24 mouse cellular contexts compared by ENCODE assay signal in the genomic region with DNA sequence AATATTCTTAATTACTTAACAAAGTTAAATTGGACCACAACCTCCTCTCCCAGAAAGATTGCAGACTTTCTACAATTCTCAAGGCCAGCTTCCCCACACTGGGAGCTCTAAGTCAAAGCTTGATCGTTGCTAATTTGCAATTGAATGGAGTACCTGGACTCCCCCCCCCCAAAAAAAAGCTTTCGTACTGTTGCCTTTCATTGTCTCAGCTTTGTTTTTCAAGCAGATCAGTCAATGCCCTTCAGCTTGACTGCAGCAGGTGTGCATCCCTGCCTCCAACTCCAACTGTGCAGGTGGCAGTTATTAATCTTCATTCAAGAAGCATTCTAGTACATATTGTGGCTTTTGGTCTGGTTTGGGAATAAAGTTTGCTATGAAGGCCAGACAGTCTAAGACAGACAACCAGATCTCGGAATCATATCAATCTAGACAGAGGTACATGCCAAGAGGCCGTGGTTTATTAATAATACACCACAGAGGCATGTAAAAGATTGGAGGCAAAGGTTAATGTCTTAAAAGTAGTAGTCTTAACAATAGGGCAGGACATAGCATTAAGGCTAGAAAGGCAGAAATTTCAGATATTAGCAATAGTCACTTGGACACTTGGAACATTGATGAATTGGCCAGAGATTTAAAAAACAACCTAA. TPM values are rescaled to one million over a fixed set of nuclear protein-coding genes. Genes with fewer than 3 reads are reported as not detected.
DNase-seq lines count a peak whose midpoint lies in the region; TF ChIP-seq lines count a peak whose summit lies in the region.
"Not testable (repeated sequence)": the region's sequence is repeated elsewhere in the genome, so short reads cannot be mapped to it uniquely, and the experiment has no call there.
"Had no signal": no experiment of that assay in that cellular context is flagged by ENCODE, and none has a peak within 500 bp of the region (broad histone marks: within the 10 kb centered on the region; RNA-seq: fewer than 3 reads in every experiment).

No protein-coding gene starts in this region.

- not testable (repeated sequence) for H3K27ac ChIP-seq in ES-Bruce4 (ENCODE audit: insufficient read depth, low read length); kidney, adult 2 months (ENCODE audit: insufficient read depth, low read depth, low read length)
- H3K27ac ChIP-seq in ES-E14 (ENCODE audit: insufficient read depth, low read depth, low read length, poor library complexity, severe bottlenecking), result peak overlapping the region; percentile 74; the same call in 1 of the 2 replicates

- H3K9me3 ChIP-seq in ES-Bruce4 (replicated peaks; ENCODE audit: control insufficient read depth, insufficient read depth, low read length, poor library complexity, severe bottlenecking), result peaks cover 35% of the 10 kb centered on the region
- H3K9me3 ChIP-seq in ES-E14 (ENCODE audit: control insufficient read depth, insufficient read depth, low read depth, low read length), result not testable (repeated sequence)

- H3K4me3 ChIP-seq in ES-Bruce4 (ENCODE audit: low read depth, low read length); kidney, adult 2 months (ENCODE audit: insufficient read depth, low read depth, low read length): not testable (repeated sequence)
- peak overlapping the region in 1 of 2 experiments; percentile 5; a peak in 1 of 4 replicates for H3K4me3 ChIP-seq in ES-E14 (ENCODE audit: insufficient read depth in 1 of 2, low read depth in 1 of 2, low read length in 2 of 2, poor library complexity in 1 of 2, severe bottlenecking in 1 of 2)

- not testable (repeated sequence) for TF ChIP-seq POLR2A in ES-Bruce4 (IDR thresholded peaks at IDR 0.05; ENCODE audit: insufficient read depth, low read length); kidney, adult 2 months (IDR thresholded peaks at IDR 0.05; ENCODE audit: low read depth, low read length)

- not testable (repeated sequence) for TF ChIP-seq CTCF in ES-Bruce4 (IDR thresholded peaks at IDR 0.05; ENCODE audit: low read depth, low read length); kidney, adult 2 months (conservative IDR thresholded peaks at IDR 0.05; ENCODE audit: insufficient read depth, insufficient read length, low read depth, low read length)

- DNase-seq in ES-CJ7 (ENCODE audit: low read depth, low spot score) (peak; percentile 85), R1 (ENCODE audit: low read depth, low spot score) (peak; percentile 96), ZHBTc4 (ENCODE audit: low read depth, low spot score) (peak; percentile 88)
- DNase-seq in ES-E14 (ENCODE audit: low read depth, low spot score), result not testable (repeated sequence)
- DNase-seq in kidney, adult 2 months, result peak; percentile 54
- peak; percentile 68 for DNase-seq in kidney, adult 9 months

- in situ Hi-C loops in ES-E14 (cut with MboI; ENCODE audit: low sequenced_read_pairs in 2 of 2, unreplicated experiment in 2 of 2), result not testable (repeated sequence)

- WGBS in kidney, adult 2 months, result 68% methylated on average over 4 of the region's 4 CpGs

- not testable (repeated sequence) for H3K27me3 ChIP-seq in ES-Bruce4 (ENCODE audit: control insufficient read depth, insufficient read depth, low read length, poor library complexity, severe bottlenecking); kidney, adult 2 months (replicated peaks; ENCODE audit: control insufficient read depth, insufficient read depth, low read length)

- 0 out of 2 replicates have a peak, but pooled peaks have one; percentile 51 for TF ChIP-seq EP300 in ES-Bruce4 (IDR thresholded peaks at IDR 0.05; ENCODE audit: insufficient read depth, low read depth, low read length)

- H3K4me1 ChIP-seq in ES-Bruce4 (ENCODE audit: control insufficient read depth, insufficient read depth, low read length); kidney, adult 2 months (ENCODE audit: control insufficient read depth, insufficient read depth, low read length): not testable (repeated sequence)
- H3K4me1 ChIP-seq in ES-E14 (ENCODE audit: control insufficient read depth in 2 of 2, insufficient read depth in 2 of 2, low read length in 2 of 2, poor library complexity in 1 of 2), result peaks cover 0 to 17% of the 10 kb centered on the region in 2 experiments; a peak in 2 of 4 replicates

- H3K36me3 ChIP-seq in ES-Bruce4 (ENCODE audit: control insufficient read depth, insufficient read depth, low read length, poor library complexity, severe bottlenecking); ES-E14 (ENCODE audit: control insufficient read depth, insufficient read depth, low read length, poor library complexity, severe bottlenecking); kidney, adult 2 months (ENCODE audit: control insufficient read depth, insufficient read depth, low read length): not testable (repeated sequence)

- not testable (repeated sequence) for H3K9ac ChIP-seq in ES-Bruce4 (ENCODE audit: low read depth, poor library complexity, severe bottlenecking); ES-E14 (ENCODE audit: insufficient read depth, low read depth, low read length, poor library complexity, severe bottlenecking)

TF ChIP-seq in ES-E14, 5 proteins besides CTCF, POLR2A, EP300 and RAD21:
- TF ChIP-seq ZNF384 (IDR thresholded peaks at IDR 0.05; ENCODE audit: low read depth, low read length), result peak; percentile 51; the same call in 1 of the 2 replicates

RNA-seq across cellular contexts. Expression of gene Sult3a2, which starts 9.9 kb away (rescaled TPM):
- not detected in 2 replicates for polyA plus RNA-seq in ES-Bruce4 (2011; ENCODE audit: insufficient read depth, insufficient read length, low read depth, missing spikeins)
- total RNA-seq in ES-E14 (2012; rRNA removed), result not detected in 2 replicates
- not detected in 2 replicates for polyA plus RNA-seq in kidney, adult 2 months (2012; rRNA removed)
- total RNA-seq: adrenal gland, adult 18-20 months; adrenal gland, adult 8-10 months; adrenal gland, postnatal 10 days; adrenal gland, postnatal 14 days; adrenal gland, postnatal 25 days; adrenal gland, postnatal 36 days; adrenal gland, postnatal 4 days; CH12.LX; G1E; MEL had no signal
- polyA plus RNA-seq: activated CD4-positive, CD25-positive, alpha-beta regulatory T cell, adult 4 months; adrenal gland, adult 2 months; brain, embryonic 14.5 days; C2C12; CD4-positive, CD25-positive, alpha-beta regulatory T cell, adult 4 months; cerebellum, adult 2 months; G1E; Patski had no signal
